16 mouse cellular contexts compared by ENCODE assay signal in genomic region chr14:60163367-60163766, GRCm38 (mm10).
"Had no signal": no experiment of that assay in that cellular context is flagged by ENCODE, and none has a peak within 500 bp of the region (broad histone marks: within the 10 kb centered on the region; RNA-seq: fewer than 3 reads in every experiment).

No protein-coding gene starts in this region.

- H3K4me2 ChIP-seq: liver, embryonic 12.5 days; lung, embryonic 14.5 days; midbrain, embryonic 11.5 days; midbrain, embryonic 13.5 days; midbrain, embryonic 15.5 days; neural tube, embryonic 12.5 days; stomach, embryonic 15.5 days had no signal

- H3K9me3 ChIP-seq: liver, embryonic 12.5 days; midbrain, embryonic 13.5 days; midbrain, embryonic 15.5 days; neural tube, embryonic 12.5 days; stomach, embryonic 15.5 days had no signal

- H3K27ac ChIP-seq: liver, embryonic 12.5 days; liver, embryonic 14.5 days; macrophage; midbrain, embryonic 13.5 days; midbrain, embryonic 15.5 days; neural tube, embryonic 12.5 days; stomach, embryonic 15.5 days had no signal

- H3K27me3 ChIP-seq: liver, embryonic 12.5 days; midbrain, embryonic 13.5 days; midbrain, embryonic 15.5 days; neural tube, embryonic 12.5 days; stomach, embryonic 15.5 days had no signal

- H3K9ac ChIP-seq: liver, embryonic 12.5 days; liver, embryonic 14.5 days; lung, embryonic 14.5 days; midbrain, embryonic 13.5 days; midbrain, embryonic 15.5 days; neural tube, embryonic 12.5 days; stomach, embryonic 15.5 days had no signal

- H3K4me1 ChIP-seq: liver, embryonic 12.5 days; midbrain, embryonic 13.5 days; midbrain, embryonic 15.5 days; neural tube, embryonic 12.5 days; stomach, embryonic 15.5 days had no signal

- H3K4me3 ChIP-seq: liver, embryonic 12.5 days; midbrain, embryonic 13.5 days; midbrain, embryonic 15.5 days; neural tube, embryonic 12.5 days; stomach, embryonic 15.5 days had no signal

- ATAC-seq: liver, embryonic 12.5 days; midbrain, embryonic 13.5 days; midbrain, embryonic 15.5 days had no signal

- H3K36me3 ChIP-seq: liver, embryonic 12.5 days; midbrain, embryonic 13.5 days; midbrain, embryonic 15.5 days; neural tube, embryonic 12.5 days; stomach, embryonic 15.5 days had no signal

- DNase-seq: lung, adult 18-20 months; lung, embryonic 14.5 days; lung, postnatal 10 days; lung, postnatal 36 days; right cerebral cortex, postnatal 14 days; thymus, adult 18-20 months; thymus, postnatal 14 days; thymus, postnatal 36 days had no signal
